Comparison of ENCODE assay signal across 25 mouse cellular contexts in the genomic region with DNA sequence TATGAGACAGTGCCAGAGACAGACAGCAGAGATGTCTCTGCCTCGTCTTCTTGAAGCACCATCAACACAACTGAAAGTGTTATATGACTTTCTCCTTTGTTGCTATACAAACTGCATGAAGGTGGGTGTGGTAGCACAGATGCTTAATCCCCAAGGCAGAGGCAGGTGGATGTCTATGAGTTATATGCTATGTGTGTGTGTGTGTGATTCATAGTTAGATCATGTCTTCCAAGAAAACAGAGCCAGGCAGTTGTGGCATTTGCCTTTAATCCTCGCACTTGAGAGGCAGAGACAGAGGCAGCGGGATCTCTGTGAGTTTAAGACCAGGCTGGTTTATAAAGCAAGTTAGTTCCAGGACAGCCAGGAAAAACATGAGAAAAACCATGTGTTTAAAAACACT.
"Had no signal": no experiment of that assay in that cellular context is flagged by ENCODE, and none has a peak within 500 bp of the region (broad histone marks: within the 10 kb centered on the region; RNA-seq: fewer than 3 reads in every experiment).

No protein-coding gene starts in this region.

- H3K27me3 ChIP-seq: heart, embryonic 12.5 days; hindbrain, embryonic 12.5 days; intestine, embryonic 15.5 days; kidney, embryonic 15.5 days; limb, embryonic 12.5 days; liver, embryonic 13.5 days had no signal

- H3K27ac ChIP-seq: gastrocnemius, adult 2 months; heart, embryonic 10.5 days; hindbrain, embryonic 10.5 days; hindbrain, embryonic 12.5 days; hindbrain, embryonic 14.5 days; intestine, embryonic 15.5 days; kidney, embryonic 15.5 days; kidney, postnatal 0 days; layer of hippocampus, adult 2 months; left cerebral cortex, adult 2 months; limb, embryonic 10.5 days; limb, embryonic 12.5 days; liver, embryonic 13.5 days had no signal

- H3K4me3 ChIP-seq: gastrocnemius, adult 2 months; heart, embryonic 10.5 days; heart, embryonic 12.5 days; hindbrain, embryonic 10.5 days; hindbrain, embryonic 12.5 days; intestine, embryonic 15.5 days; kidney, embryonic 15.5 days; layer of hippocampus, adult 2 months; left cerebral cortex, adult 2 months; limb, embryonic 10.5 days; limb, embryonic 12.5 days; liver, embryonic 13.5 days had no signal

- H3K36me3 ChIP-seq: hindbrain, embryonic 12.5 days; intestine, embryonic 15.5 days; kidney, embryonic 15.5 days; limb, embryonic 12.5 days; liver, embryonic 13.5 days had no signal

- DNase-seq: gastrocnemius, adult 2 months; gastrocnemius, postnatal 10 days; gastrocnemius, postnatal 25 days; heart, adult 18-20 months; heart, postnatal 10 days; heart, postnatal 4 days; kidney, adult 18-20 months; kidney, adult 9 months; kidney, postnatal 25 days; kidney, postnatal 4 days; liver; liver, embryonic 13.5 days had no signal

- H3K4me2 ChIP-seq: heart, embryonic 12.5 days; hindbrain, embryonic 12.5 days; hindbrain, embryonic 14.5 days; intestine, embryonic 15.5 days; kidney, embryonic 15.5 days; limb, embryonic 12.5 days; liver, embryonic 11.5 days; liver, embryonic 13.5 days had no signal
